Mouse (Mus musculus) liver, postnatal 0 days (tissue): ENCODE measurements around the gene Gm17304.

ENCODE experiments used
- CTCF ChIP-seq: sonication (generic); IDR thresholded peaks from 2 replicates; pipeline ENCODE4 v1.5.1; 2016; ENCODE audit warnings: antibody characterized with exemption, low read depth
- EP300 ChIP-seq: IDR thresholded peaks from 2 replicates; pipeline ENCODE4 v1.6.1; 2016; ENCODE audit warnings: antibody characterized with exemption, low read depth, mild to moderate bottlenecking

- TF ChIP-seq CTCF: no peak
- no peak for TF ChIP-seq EP300
These were observed 47.4 kb upstream of the Gm17304 start for GRCm38 (mm10) chr5:106561499-106561822.
